Mouse (Mus musculus) brain, embryonic 14.5 days (tissue): ENCODE data around the gene Fanci. TPM values are rescaled to one million over a fixed set of nuclear protein-coding genes. Genes with fewer than 3 reads are reported as not detected.

Source experiments
- DNase-seq: peaks from one replicate; pipeline ENCODE4 v3.0.0-alpha.2; 2011; ENCODE audit warnings: low read depth
- CTCF ChIP-seq: fragments of 200-500 bp; IDR thresholded peaks from 2 replicates; pipeline ENCODE4 v1.5.1; 2012; ENCODE audit warnings: inconsistent platforms, mild to moderate bottlenecking, moderate library complexity, borderline replicate concordance; ENCODE audit not compliant: insufficient read depth, insufficient read length; ENCODE audit errors: extremely low read depth
- POLR2A ChIP-seq: fragments of 200-500 bp; IDR thresholded peaks from 2 replicates; pipeline ENCODE4 v1.6.1; 2012; ENCODE audit warnings: mild to moderate bottlenecking, inconsistent platforms, borderline replicate concordance; ENCODE audit not compliant: poor library complexity, insufficient read depth, insufficient read length, severe bottlenecking; ENCODE audit errors: extremely low read depth
- polyA plus RNA-seq: library from polyadenylated mRNA; depleted of rRNA; stranded (reverse); fragments of >200 nt; gene quantifications from 2 replicates; pipeline ENCODE4 v1.2.3, GENCODE M21; 2012

The Fanci gene
- polyA plus RNA-seq, 1 experiment, result 3.2 TPM

DNA sequence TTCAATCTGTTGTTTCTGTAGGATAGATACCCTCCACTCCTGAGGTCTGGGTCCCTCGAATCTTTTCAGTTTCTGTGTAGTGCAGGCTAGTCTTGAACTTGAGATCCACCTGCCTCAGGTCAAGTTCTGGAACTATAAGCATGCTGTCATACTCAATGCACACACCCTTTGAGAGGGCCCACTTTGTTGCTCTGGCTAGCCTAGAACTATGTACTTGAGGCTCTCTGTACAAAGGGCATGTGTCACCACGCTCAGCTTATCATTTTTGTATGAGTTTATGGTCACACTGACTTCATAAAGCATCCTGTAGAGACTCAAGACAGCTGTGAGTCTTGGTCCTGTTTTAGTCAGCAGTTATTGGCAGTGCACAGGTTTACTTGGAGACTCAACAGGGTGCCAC lies 55.3 kb downstream of the Fanci start:
- no peak for DNase-seq
- TF ChIP-seq POLR2A, result no peak
- no peak for TF ChIP-seq CTCF

DNA sequence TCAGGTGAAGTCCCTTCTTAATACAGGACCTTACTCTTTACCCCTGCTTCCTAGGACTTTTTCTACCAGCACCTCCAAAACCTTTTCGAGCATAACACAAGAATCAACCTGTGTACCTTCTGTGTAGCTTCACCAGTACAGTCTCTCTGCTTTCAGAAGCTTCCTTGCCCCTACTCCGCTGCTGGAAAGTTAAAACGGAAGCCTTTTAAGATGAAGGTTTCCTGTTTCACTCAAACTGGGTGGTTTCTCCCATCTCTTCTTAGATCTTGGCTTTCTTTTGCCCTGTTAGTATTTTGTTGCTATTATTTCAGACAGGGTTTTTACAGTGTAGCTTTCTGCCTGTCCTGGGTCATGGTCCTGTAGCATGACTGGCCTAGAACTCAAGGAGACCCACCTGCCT lies 55.8 kb downstream of the Fanci start:
- no peak for DNase-seq
- no peak for TF ChIP-seq POLR2A
- TF ChIP-seq CTCF, result no peak

DNA sequence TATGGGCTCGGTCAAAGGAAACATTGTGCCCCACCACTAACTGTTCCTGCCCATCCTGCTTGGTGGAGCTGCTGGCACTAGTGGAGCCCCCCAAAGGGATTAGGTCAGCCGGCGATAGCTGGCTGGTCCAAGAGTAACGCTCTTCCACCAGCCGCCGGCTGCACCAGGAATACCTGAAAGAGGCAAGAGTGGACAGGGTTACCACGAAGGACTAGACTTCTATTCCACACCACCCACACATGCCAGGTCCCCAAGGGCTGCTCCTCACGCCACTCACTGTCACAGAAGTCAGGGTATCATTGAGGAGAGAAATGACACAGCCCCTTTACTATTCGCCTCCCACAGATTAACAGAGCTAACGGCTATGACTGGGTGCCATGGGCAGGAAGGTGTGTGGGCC lies 70.0 kb downstream of the Fanci start:
- DNase-seq, result no peak
- no peak for TF ChIP-seq POLR2A
- no peak for TF ChIP-seq CTCF

GRCm38 (mm10) chr7:79463376-79464077 lies 71.8 kb downstream of the Fanci start:
- DNase-seq, result no peak
- no peak for TF ChIP-seq CTCF
- TF ChIP-seq POLR2A, result no peak

DNA sequence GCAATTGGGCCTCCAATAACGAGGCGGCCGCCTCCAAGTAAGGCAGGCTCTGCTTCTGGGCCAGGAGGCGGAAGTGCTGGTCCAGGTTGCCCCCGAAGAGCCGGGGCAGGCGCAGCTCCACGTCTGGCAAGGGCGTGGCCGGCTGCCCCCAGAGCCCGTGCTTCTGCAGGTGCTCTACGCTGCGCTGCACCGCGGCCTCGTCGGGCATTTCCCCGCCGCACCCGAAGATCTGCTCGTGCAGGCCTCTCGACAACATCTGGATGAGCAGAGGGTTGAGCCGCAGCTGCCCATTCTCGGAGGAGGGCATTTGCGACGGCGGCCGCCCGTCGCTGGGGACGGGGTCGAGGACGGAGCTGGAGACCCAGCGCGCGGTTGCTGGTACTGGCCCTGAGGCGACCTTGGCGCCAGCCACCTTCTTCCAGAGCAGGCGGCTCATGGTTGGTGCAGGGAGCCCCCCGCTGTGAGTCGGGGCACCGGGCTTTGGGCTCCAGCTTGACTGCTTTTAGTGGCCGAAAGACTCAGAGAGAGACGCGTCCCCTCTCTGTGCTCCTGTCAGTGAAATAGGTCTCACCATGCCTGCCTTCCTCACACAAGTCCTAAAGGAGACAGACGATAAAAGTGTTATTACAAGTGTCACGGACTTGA lies 73.2 kb downstream of the Fanci start:
- DNase-seq, result peak; percentile 4
- no peak for TF ChIP-seq CTCF

DNA sequence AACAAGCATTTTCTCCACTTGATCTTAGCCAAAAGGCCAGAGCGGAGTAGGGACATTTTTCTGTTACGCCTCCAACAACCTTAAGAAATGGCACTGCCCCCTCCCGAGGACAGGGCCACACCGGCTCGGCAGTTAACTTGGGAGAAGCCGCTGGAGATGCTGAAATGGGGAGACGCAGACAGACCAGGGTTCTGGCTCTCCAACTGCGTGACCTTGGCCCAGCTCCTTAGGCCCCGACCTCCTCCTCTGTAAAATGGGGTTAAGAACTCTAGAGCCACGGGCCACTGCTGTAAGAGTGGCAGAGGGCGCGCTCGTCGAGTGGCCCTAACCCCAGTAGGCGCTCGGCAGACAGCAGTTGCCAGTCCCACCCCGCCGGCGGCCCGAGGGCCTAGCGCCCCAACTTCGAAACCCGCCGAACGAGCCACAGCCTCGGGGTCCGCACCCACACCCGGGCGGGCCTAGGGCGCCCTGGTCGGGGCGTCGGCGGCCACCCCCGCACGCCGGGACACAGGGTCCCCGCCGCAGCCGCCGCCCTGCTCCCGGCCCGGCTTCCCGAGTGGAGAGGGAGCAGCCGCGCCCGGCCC lies 73.8 kb downstream of the Fanci start:
- DNase-seq, result peak; percentile 49
- TF ChIP-seq CTCF (no peak), POLR2A (no peak)

- TF ChIP-seq CTCF (no peak), POLR2A (peak; percentile 79)
- DNase-seq, result peak; percentile 99
Observed at GRCm38 (mm10) chr7:79466053-79466901, 74.5 kb downstream of the Fanci start, which contains the start of gene Polg. Gene Polg, minus strand, starts transcription at chr7:79466362.

DNA sequence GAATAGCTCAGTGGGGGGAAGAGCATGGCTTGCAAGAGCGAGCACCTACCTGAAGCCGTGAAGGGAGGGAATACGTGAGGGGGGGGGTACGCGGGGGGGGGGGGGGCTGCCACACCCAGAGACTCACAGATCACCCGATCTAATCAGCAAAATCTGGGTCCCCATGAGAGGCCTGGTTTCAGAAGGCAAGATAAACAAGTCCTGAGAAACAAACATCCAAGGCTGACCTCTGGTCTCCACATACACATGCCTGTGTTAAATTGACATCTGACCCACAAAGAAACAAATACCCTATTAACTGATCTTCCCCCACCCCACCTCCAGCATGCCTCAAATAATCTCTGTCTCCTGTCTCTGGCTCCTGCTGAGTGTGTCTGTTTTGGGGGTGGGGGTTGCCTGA lies 76.2 kb downstream of the Fanci start:
- no peak for DNase-seq
- TF ChIP-seq POLR2A (no peak), CTCF (no peak)

DNA sequence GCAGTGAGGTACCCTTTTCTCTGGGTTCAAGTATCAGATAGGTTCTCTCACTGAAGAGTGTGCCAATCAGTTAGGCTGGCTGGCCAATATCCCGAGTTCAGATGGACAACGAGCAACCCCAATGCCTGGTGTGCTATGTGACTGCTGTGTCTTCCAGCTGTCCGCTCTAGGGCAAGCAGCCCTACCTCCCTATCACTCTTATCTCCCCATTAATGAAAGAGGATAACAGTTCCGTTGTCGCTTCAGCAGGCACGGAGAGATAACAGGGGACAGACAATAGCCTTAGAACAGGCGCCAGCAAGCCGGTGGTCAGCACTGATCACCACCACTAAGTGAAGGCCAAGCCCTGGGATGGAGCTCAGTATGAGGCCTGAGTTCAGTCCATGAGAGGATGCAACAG lies 77.3 kb downstream of the Fanci start:
- TF ChIP-seq CTCF (no peak), POLR2A (no peak)
- DNase-seq, result no peak

- TF ChIP-seq CTCF, result no peak
- no peak for TF ChIP-seq POLR2A
Observed at GRCm38 (mm10) chr7:79469766-79470165, 78.0 kb downstream of the Fanci start.

DNA sequence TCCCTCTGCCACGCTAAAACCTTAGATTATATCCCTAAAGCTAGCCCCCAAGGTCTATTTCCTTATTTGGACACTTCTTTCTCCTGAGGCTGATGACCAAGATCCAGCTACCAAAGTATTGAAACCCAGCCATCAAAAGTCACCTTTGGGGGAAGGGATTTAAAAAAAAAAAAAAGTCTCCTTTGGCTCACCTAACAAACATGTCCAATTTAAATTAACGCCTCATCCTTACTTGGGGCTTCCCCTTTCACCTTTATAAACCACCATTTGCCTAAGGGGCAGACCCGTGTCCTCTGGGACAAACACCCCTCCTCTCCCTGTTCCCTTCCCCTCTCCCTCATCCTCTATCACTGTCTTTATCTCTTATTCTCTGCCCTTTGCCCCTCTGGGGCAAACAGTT lies 79.0 kb downstream of the Fanci start:
- no peak for DNase-seq
- TF ChIP-seq POLR2A (no peak), CTCF (no peak)

More at GRCm38 (mm10) chr7:79469766-79470165, 78.0 kb downstream of the Fanci start:
- no peak for DNase-seq
